Mouse (Mus musculus) induced T-regulatory cell, adult 2 months (primary cell): Measurements from ENCODE around the gene Megf8.

Source experiments
- DNase-seq: peaks from one replicate; pipeline ENCODE4 v3.0.0-alpha.2; 2012; ENCODE audit warnings: low read depth

The Megf8 gene

DNA sequence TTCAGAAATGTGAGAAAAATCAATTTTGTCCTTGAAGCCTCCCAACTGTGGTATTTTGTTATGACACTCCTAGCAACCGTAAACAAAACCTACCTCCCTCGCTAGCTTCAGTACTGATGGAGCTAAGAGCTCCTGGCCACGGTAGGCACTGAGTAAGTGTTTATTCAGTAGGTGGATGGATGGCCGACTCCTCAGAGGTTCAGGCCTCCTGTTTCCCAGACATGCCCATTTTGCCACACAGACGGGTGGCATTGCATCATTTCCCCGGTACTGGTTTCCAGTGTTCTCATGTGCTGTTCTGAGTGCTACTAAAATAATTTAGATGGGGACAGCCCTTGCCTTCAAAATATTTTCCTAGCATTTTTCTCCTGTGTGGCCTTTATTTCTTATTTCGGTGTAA lies 89.5 kb downstream of the Megf8 start:
- DNase-seq = no peak

DNA sequence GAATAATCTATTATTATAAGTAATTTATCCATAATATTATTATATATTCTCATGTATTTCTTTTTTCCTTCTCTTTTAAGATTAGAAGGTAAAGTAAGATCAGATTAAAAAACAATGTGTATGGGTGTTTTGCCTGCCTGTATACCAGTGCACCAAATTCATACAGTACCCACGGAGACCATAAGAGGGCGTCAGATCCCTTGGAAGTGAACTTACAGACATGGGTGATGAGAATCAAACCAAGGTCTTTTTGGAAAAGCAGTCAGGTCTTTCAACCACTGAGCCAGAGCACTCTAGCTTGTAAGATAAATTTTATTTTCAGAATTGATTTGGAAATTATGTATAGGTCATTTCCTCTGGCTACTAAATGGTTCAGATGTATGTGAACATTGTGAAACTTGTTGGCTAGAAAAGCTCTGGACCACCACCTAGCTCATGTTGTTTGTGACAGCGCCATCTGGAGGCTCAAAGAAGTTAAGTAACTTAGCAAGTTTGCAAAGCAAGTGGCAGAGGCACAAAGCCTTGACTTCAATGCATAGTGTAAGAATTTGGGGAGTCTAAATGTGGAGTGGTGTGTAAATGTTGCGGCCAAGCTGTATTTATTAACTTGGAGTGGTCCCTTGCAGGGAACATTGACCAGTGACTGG lies 92.3 kb downstream of the Megf8 start:
- DNase-seq = peak; percentile 66

DNA sequence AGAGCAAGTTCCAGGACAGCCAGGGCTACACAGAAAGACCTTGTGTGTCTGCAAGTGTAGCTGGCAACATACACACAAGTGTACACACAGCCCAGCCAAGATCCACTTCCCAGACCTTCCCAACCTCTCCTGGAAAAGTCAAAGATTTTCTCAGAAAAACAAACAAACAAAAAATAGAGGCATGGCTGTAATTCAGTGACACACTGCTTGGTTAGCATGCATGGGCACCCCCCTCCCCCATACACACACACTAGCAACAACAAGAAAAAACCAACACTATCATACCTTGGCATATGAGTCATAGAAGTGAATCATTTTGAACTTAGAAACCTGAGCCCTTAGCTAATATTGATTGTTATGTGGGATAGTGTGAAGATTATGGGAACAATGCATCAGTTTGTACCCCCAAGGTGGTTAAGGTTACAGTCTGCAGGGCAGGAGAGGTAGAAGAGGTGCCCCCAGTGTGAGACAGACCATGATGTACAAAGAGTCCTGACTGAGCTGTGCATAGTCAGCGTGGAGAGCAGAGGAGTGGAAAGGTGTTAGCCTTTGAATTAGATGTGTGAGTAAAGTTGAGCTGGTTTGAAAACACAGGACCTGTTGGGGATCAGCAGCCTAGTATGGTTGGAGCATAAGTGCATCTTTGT lies 94.1 kb downstream of the Megf8 start:
- DNase-seq = no peak

DNA sequence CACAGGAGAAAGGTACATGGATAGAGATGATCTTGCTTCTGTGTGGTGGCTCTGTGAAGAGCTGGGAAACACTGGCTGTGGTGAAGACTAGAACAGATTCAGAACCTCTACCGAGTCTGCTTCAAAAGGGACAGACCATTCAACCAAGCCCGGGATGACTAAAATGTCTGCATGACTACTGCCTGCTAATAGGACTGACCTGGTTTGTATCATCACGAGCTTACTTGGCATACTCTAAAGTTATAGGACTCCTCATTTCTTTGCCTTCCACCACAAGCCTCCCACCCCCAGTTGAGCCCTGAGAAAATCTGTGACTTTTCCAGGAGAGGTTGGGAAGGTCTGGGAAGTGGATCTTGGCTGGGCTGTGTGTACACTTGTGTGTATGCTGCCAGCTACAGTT lies 94.9 kb downstream of the Megf8 start:
- DNase-seq = no peak

DNA sequence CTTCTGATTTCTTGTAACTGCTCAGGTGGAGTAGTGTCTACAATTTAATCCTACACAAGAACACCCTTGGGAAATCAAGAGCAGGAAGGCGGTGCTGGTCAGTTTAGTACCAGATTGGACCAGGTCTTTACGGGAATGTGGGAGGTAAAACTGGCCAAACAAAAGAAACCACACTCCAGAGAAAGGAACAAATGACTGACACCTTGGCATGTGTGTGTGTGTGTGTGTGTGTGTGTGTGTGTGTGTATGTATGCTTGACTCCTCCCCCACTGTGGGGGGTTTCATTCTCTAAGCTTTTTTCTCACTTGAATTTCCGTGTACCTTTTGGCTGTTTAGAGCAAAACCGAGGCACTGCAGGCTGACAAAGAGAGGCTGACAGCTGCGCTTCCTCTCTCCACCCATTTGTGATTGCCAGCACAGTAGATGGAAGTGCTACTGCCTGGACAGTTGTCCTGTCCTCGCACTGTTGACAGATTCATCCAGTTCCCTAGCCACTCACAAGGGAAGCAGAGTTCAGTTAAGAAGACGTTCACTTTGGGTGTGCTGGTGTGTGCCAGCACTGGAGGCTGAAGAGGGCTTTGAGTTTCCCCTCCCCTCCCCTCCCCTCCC lies 96.0 kb downstream of the Megf8 start, which contains the start of gene Cxcl17:
Cxcl17 (minus strand) TSS at position 54 of the 609 bp plus-strand sequence.
- DNase-seq = no peak
